Mouse (Mus musculus) C2C12 (cell line): Measurements from ENCODE around the gene Plod1.

ENCODE experiments used
- CEBPB ChIP-seq: IDR thresholded peaks from one replicate; pipeline ENCODE4 v1.6.1; 2011; ENCODE audit warnings: low read depth, mild to moderate bottlenecking, control low read depth, moderate library complexity
- CTCF ChIP-seq: IDR thresholded peaks from one replicate; pipeline ENCODE4 v1.5.1; 2011; ENCODE audit not compliant: control insufficient read depth, insufficient read depth, insufficient read length
- MAX ChIP-seq: IDR thresholded peaks from one replicate; pipeline ENCODE4 v1.6.1; 2011; ENCODE audit warnings: mild to moderate bottlenecking, control low read depth
- MYOD1 ChIP-seq: IDR thresholded peaks from one replicate; pipeline ENCODE4 v1.6.1; 2011; ENCODE audit warnings: low read depth; ENCODE audit not compliant: control insufficient read depth, insufficient read length
- MYOG ChIP-seq: IDR thresholded peaks from one replicate; pipeline ENCODE4 v1.6.1; 2011; ENCODE audit not compliant: control insufficient read depth, insufficient read length; ENCODE audit errors: extremely low read depth
- USF1 ChIP-seq: IDR thresholded peaks from one replicate; pipeline ENCODE4 v1.6.1; 2011; ENCODE audit warnings: low read depth, mild to moderate bottlenecking, control low read depth, moderate library complexity

DNA sequence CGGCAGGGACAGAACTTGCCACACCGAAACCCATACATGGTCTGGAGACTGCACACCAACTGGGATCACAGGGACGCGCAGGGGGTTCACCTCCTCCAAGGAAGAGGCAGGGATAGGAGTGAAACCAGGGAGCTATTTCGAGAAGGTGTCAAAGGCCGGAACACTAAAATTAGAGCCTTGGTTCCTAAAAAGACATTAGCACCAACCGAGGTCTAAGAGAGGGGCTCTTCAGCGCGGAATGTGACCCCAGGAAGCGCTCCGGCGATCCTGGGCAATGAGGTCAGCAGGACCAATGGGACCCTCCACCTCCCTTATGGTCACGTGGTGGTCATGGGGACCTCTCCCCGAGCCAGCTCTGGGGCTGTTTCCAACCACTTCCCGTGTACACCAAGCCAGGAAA is 27.1 kb upstream of the Plod1 start:
- TF ChIP-seq CTCF (no peak), MAX (no peak), USF1 (no peak), MYOD1 (no peak), MYOG (no peak), CEBPB (no peak)
